Mouse (Mus musculus): ENCODE data around the gene Glo1.
A peak's percentile ranks its signal among the peaks of the same experiment; 100 is the strongest.

Glo1 gene

GRCm38 (mm10) chr17:30612075-30612859 is 14.4 kb downstream of the Glo1 start:
- peak; percentile 95 for DNase-seq (ENCODE audit: low read depth, low spot score)

GRCm38 (mm10) chr17:30611221-30612074 is 15.2 kb downstream of the Glo1 start:
- no peak for DNase-seq (ENCODE audit: low read depth, low spot score)

- DNase-seq (ENCODE audit: low read depth, low spot score): no peak
Observed at GRCm38 (mm10) chr17:30610739-30611138, 15.9 kb downstream of the Glo1 start.

- no peak for DNase-seq (ENCODE audit: low read depth, low spot score)
Observed at GRCm38 (mm10) chr17:30609980-30610307, 16.7 kb downstream of the Glo1 start.

GRCm38 (mm10) chr17:30609305-30609979 is 17.2 kb downstream of the Glo1 start:
- no peak for DNase-seq (ENCODE audit: low read depth, low spot score)

- no peak for DNase-seq (ENCODE audit: low read depth, low spot score)
Observed at GRCm38 (mm10) chr17:30607909-30608495, 18.7 kb downstream of the Glo1 start.

- DNase-seq (ENCODE audit: low read depth, low spot score): no peak
Observed at GRCm38 (mm10) chr17:30607330-30607729, 19.3 kb downstream of the Glo1 start.

GRCm38 (mm10) chr17:30606634-30607081 is 20.0 kb downstream of the Glo1 start:
- DNase-seq (ENCODE audit: low read depth, low spot score): no peak

- no peak for DNase-seq (ENCODE audit: low read depth, low spot score)
Observed at GRCm38 (mm10) chr17:30606206-30606605, 20.5 kb downstream of the Glo1 start.

- no peak for DNase-seq (ENCODE audit: low read depth, low spot score)
Observed at GRCm38 (mm10) chr17:30605001-30605400, 21.7 kb downstream of the Glo1 start.

GRCm38 (mm10) chr17:30604296-30604695 is 22.4 kb downstream of the Glo1 start:
- no peak for DNase-seq (ENCODE audit: low read depth, low spot score)

- DNase-seq (ENCODE audit: low read depth, low spot score): no peak
Observed at GRCm38 (mm10) chr17:30602175-30602574, 24.5 kb downstream of the Glo1 start.

- DNase-seq (ENCODE audit: low read depth, low spot score): no peak
Observed at GRCm38 (mm10) chr17:30598300-30598699, 28.4 kb downstream of the Glo1 start.

- no peak for DNase-seq (ENCODE audit: low read depth, low spot score)
Observed at GRCm38 (mm10) chr17:30597786-30598185, 28.9 kb downstream of the Glo1 start.

- no peak for DNase-seq (ENCODE audit: low read depth, low spot score)
Observed at GRCm38 (mm10) chr17:30594846-30595245, 31.8 kb downstream of the Glo1 start.

GRCm38 (mm10) chr17:30594407-30594806 is 32.3 kb downstream of the Glo1 start:
- no peak for DNase-seq (ENCODE audit: low read depth, low spot score)

- peak; percentile 69 for DNase-seq (ENCODE audit: low read depth, low spot score)
Observed at GRCm38 (mm10) chr17:30590417-30591198, 36.1 kb downstream of the Glo1 start.

GRCm38 (mm10) chr17:30583258-30584001 is 43.2 kb downstream of the Glo1 start:
- no peak for DNase-seq (ENCODE audit: low read depth, low spot score)

GRCm38 (mm10) chr17:30582313-30582712 is 44.4 kb downstream of the Glo1 start:
- DNase-seq (ENCODE audit: low read depth, low spot score): no peak

- DNase-seq (ENCODE audit: low read depth, low spot score): no peak
Observed at GRCm38 (mm10) chr17:30581201-30581600, 45.5 kb downstream of the Glo1 start.
